ENCODE assay signal across 8 mouse cellular contexts in genomic region chr4:32306169-32306792, GRCm38 (mm10).
A peak's percentile ranks its signal among the peaks of the same experiment; 100 is the strongest.
DNase-seq lines count a peak whose midpoint lies in the region; ATAC-seq lines count a peak whose summit lies in the region.
"Had no signal": no experiment of that assay in that cellular context is flagged by ENCODE, and none has a peak within 500 bp of the region (broad histone marks: within the 10 kb centered on the region; RNA-seq: fewer than 3 reads in every experiment).

No protein-coding gene starts in this region.

- no peak overlapping the region for H3K27ac ChIP-seq in neural tube, embryonic 12.5 days
- H3K27ac ChIP-seq in intestine, embryonic 14.5 days (ENCODE audit: low read depth): no peak overlapping the region
- no peak overlapping the region for H3K27ac ChIP-seq in liver, embryonic 15.5 days (replicated peaks)

- no peaks in the 10 kb centered on the region for H3K27me3 ChIP-seq in neural tube, embryonic 12.5 days (replicated peaks)
- H3K27me3 ChIP-seq in intestine, embryonic 14.5 days (replicated peaks; ENCODE audit: control insufficient read depth, insufficient read depth, low read length): no peaks in the 10 kb centered on the region
- no peaks in the 10 kb centered on the region for H3K27me3 ChIP-seq in liver, embryonic 15.5 days

- H3K4me3 ChIP-seq in neural tube, embryonic 12.5 days: no peak overlapping the region
- H3K4me3 ChIP-seq in intestine, embryonic 14.5 days (ENCODE audit: low read depth, low read length): no peak overlapping the region
- no peak overlapping the region for H3K4me3 ChIP-seq in liver, embryonic 15.5 days (replicated peaks)

- no peak for DNase-seq in neural tube, embryonic 10.5 days (ENCODE audit: extremely low spot score, low spot score)
- peak; percentile 64 for DNase-seq in intestine, embryonic 14.5 days (ENCODE audit: low spot score)
- DNase-seq in spleen, postnatal 36 days (ENCODE audit: low spot score in 2 of 2): no peak
- no peak for DNase-seq in thymus, postnatal 25 days
- DNase-seq in right cerebral cortex, adult 18-20 months: no peak
- DNase-seq: layer of hippocampus, postnatal 36 days had no signal

- peaks cover 53% of the 10 kb centered on the region for H3K4me1 ChIP-seq in neural tube, embryonic 12.5 days
- peaks cover 53% of the 10 kb centered on the region for H3K4me1 ChIP-seq in intestine, embryonic 14.5 days (replicated peaks; ENCODE audit: control insufficient read depth, insufficient read depth, low read length)
- peaks cover 27% of the 10 kb centered on the region for H3K4me1 ChIP-seq in liver, embryonic 15.5 days (replicated peaks)

- H3K4me2 ChIP-seq in neural tube, embryonic 12.5 days (replicated peaks): no peak overlapping the region
- H3K4me2 ChIP-seq in intestine, embryonic 14.5 days (ENCODE audit: low read length): no peak overlapping the region
- no peak overlapping the region for H3K4me2 ChIP-seq in liver, embryonic 15.5 days

- ATAC-seq in neural tube, embryonic 12.5 days (ENCODE audit: low FRiP score, low read depth): no peak
- ATAC-seq in intestine, embryonic 14.5 days (replicated peaks; ENCODE audit: low FRiP score, low TSS enrichment, low read depth): no peak
- ATAC-seq in liver, embryonic 15.5 days (ENCODE audit: insufficient read depth): peak; percentile 35; the same call in 1 of the 2 replicates

- H3K9ac ChIP-seq in neural tube, embryonic 12.5 days: peak overlapping the region; percentile 2; the same call in 1 of the 2 replicates
- H3K9ac ChIP-seq in intestine, embryonic 14.5 days (ENCODE audit: low read length): no peak overlapping the region
- H3K9ac ChIP-seq in liver, embryonic 15.5 days: no peak overlapping the region

- 56% methylated on average over 3 of the region's 3 CpGs for WGBS in neural tube, embryonic 12.5 days
- 12% methylated on average over 3 of the region's 3 CpGs for WGBS in intestine, embryonic 14.5 days
- 42% methylated on average over 3 of the region's 3 CpGs for WGBS in liver, embryonic 15.5 days (ENCODE audit: insufficient replicate concordance)

- H3K9me3 ChIP-seq in neural tube, embryonic 12.5 days: no peaks in the 10 kb centered on the region
- H3K9me3 ChIP-seq in intestine, embryonic 14.5 days (ENCODE audit: control insufficient read depth, low read length): no peaks in the 10 kb centered on the region
- no peaks in the 10 kb centered on the region for H3K9me3 ChIP-seq in liver, embryonic 15.5 days (replicated peaks)

- H3K36me3 ChIP-seq in neural tube, embryonic 12.5 days: peaks cover 6% of the 10 kb centered on the region; the same call in 1 of the 2 replicates
- no peaks in the 10 kb centered on the region for H3K36me3 ChIP-seq in intestine, embryonic 14.5 days (ENCODE audit: control insufficient read depth, insufficient read depth, low read length)
- H3K36me3 ChIP-seq in liver, embryonic 15.5 days (replicated peaks): no peaks in the 10 kb centered on the region
